Mouse (Mus musculus): Measurements from ENCODE around the gene Gm20716. TPM values are rescaled to one million over a fixed set of nuclear protein-coding genes. Genes with fewer than 3 reads are reported as not detected.
A peak's percentile ranks its signal among the peaks of the same experiment; 100 is the strongest.

Gene Gm20716
- total and polyA plus RNA-seq, 2 experiments from 2014 or later: 9.2 to 14.2 TPM

GRCm38 (mm10) chr2:168195721-168196120 is 34.4 kb downstream of the Gm20716 start:
- no peak overlapping the region for H3K27ac ChIP-seq (ENCODE audit: low read depth)
- no peak overlapping the region for H3K9ac ChIP-seq (replicated peaks; ENCODE audit: low read depth, low read length)
- H3K4me3 ChIP-seq (ENCODE audit: low read depth, low read length): no peak overlapping the region
- peaks cover 8% of the 10 kb centered on the region; the same call in 1 of the 2 replicates for H3K36me3 ChIP-seq (replicated peaks; ENCODE audit: control insufficient read depth, insufficient read depth, low read length)
- TF ChIP-seq EP300 (IDR thresholded peaks at IDR 0.05; ENCODE audit: low read depth) (no peak), CTCF (IDR thresholded peaks at IDR 0.05; ENCODE audit: low read depth) (no peak)
- DNase-seq (ENCODE audit: low spot score) (no peak), ATAC-seq (ENCODE audit: insufficient read depth, low read depth) (no peak)
- H3K4me2 ChIP-seq (ENCODE audit: low read depth, low read length): no peak overlapping the region
- H3K4me1 ChIP-seq (ENCODE audit: control insufficient read depth, insufficient read depth): peaks cover 36% of the 10 kb centered on the region
- 63% methylated on average over 2 of the region's 2 CpGs for WGBS
- H3K27me3 ChIP-seq (ENCODE audit: control insufficient read depth, insufficient read depth, low read length): no peaks in the 10 kb centered on the region
- no peaks in the 10 kb centered on the region for H3K9me3 ChIP-seq (replicated peaks; ENCODE audit: control insufficient read depth, low read length)

DNA sequence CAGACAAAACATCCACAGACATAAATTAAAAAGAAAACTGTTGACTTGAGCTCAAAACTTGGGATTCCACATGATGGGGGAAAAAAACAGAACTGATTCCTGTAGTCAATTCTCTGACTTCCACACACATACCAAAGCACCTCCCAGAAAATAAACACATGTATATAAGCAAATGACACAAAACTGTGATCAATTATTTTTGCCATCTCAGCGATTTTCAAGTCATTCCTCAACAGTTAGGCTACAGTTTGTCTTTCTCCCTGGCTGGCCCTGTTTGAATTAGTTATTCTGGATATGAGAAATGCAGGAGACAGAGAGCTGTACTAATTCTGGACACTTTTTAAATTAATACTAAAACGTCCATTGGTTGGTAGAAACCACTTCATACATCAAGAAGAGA is 36.5 kb downstream of the Gm20716 start:
- no peak overlapping the region for H3K4me2 ChIP-seq (ENCODE audit: low read depth, low read length)
- H3K27me3 ChIP-seq (ENCODE audit: control insufficient read depth, insufficient read depth, low read length): no peaks in the 10 kb centered on the region
- DNase-seq (ENCODE audit: low spot score) (no peak), ATAC-seq (ENCODE audit: insufficient read depth, low read depth) (no peak)
- no peaks in the 10 kb centered on the region for H3K9me3 ChIP-seq (replicated peaks; ENCODE audit: control insufficient read depth, low read length)
- peaks cover 40% of the 10 kb centered on the region for H3K4me1 ChIP-seq (ENCODE audit: control insufficient read depth, insufficient read depth)
- no peak overlapping the region for H3K4me3 ChIP-seq (ENCODE audit: low read depth, low read length)
- H3K36me3 ChIP-seq (replicated peaks; ENCODE audit: control insufficient read depth, insufficient read depth, low read length): peaks cover 10% of the 10 kb centered on the region; the same call in 1 of the 2 replicates
- 47% methylated on average over 2 of the region's 2 CpGs for WGBS
- TF ChIP-seq CTCF (IDR thresholded peaks at IDR 0.05; ENCODE audit: low read depth) (no peak), EP300 (IDR thresholded peaks at IDR 0.05; ENCODE audit: low read depth) (no peak)
- no peak overlapping the region for H3K9ac ChIP-seq (replicated peaks; ENCODE audit: low read depth, low read length)
- no peak overlapping the region for H3K27ac ChIP-seq (ENCODE audit: low read depth)

DNA sequence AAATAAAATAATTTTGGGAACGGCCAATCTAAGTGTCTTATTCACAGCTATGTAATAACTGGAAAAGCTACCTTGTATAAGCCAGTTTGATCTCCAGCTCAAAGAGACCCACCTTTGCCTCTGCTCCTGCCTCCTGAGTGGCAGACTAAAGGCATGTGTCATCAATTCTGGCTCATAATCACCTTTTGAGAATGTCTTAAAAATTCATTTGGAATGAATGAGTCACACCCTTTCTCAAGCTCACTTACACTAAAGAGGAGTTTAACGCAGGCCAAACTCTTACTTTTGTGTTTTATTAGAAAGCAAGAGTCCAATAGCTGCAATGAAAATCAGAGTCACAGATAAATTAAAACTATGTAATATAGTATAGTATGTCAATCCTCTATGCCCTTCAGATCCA is 38.3 kb downstream of the Gm20716 start:
- no peak for ATAC-seq (ENCODE audit: insufficient read depth, low read depth)
- 85% methylated on average over 2 of the region's 2 CpGs for WGBS
- Histone ChIP-seq H3K9ac (replicated peaks; ENCODE audit: low read depth, low read length) (no peak overlapping the region), H3K4me1 (ENCODE audit: control insufficient read depth, insufficient read depth) (peaks cover 41% of the 10 kb centered on the region), H3K36me3 (replicated peaks; ENCODE audit: control insufficient read depth, insufficient read depth, low read length) (peaks cover 12% of the 10 kb centered on the region), H3K4me2 (ENCODE audit: low read depth, low read length) (no peak overlapping the region), H3K4me3 (ENCODE audit: low read depth, low read length) (no peak overlapping the region), H3K27me3 (ENCODE audit: control insufficient read depth, insufficient read depth, low read length) (no peaks in the 10 kb centered on the region), H3K27ac (ENCODE audit: low read depth) (no peak overlapping the region), H3K9me3 (replicated peaks; ENCODE audit: control insufficient read depth, low read length) (no peaks in the 10 kb centered on the region)
- DNase-seq (ENCODE audit: low spot score): no peak
- no peak for TF ChIP-seq EP300 (IDR thresholded peaks at IDR 0.05; ENCODE audit: low read depth)

GRCm38 (mm10) chr2:168175946-168176345 is 54.2 kb downstream of the Gm20716 start:
- H3K4me1 ChIP-seq (ENCODE audit: control insufficient read depth, insufficient read depth): no peaks in the 10 kb centered on the region
- H3K9ac ChIP-seq (replicated peaks; ENCODE audit: low read depth, low read length): no peak overlapping the region
- no peak for TF ChIP-seq EP300 (IDR thresholded peaks at IDR 0.05; ENCODE audit: low read depth)
- TF ChIP-seq CTCF (IDR thresholded peaks at IDR 0.05; ENCODE audit: low read depth): no peak
- H3K4me2 ChIP-seq (ENCODE audit: low read depth, low read length): no peak overlapping the region
- ATAC-seq (ENCODE audit: insufficient read depth, low read depth): no peak
- H3K9me3 ChIP-seq (replicated peaks; ENCODE audit: control insufficient read depth, low read length): no peaks in the 10 kb centered on the region
- DNase-seq (ENCODE audit: low spot score): no peak
- H3K36me3 ChIP-seq (replicated peaks; ENCODE audit: control insufficient read depth, insufficient read depth, low read length): peaks cover 16% of the 10 kb centered on the region; the same call in 1 of the 2 replicates
- no peak overlapping the region for H3K27ac ChIP-seq (ENCODE audit: low read depth)
- no peak overlapping the region for H3K4me3 ChIP-seq (ENCODE audit: low read depth, low read length)
- H3K27me3 ChIP-seq (ENCODE audit: control insufficient read depth, insufficient read depth, low read length): no peaks in the 10 kb centered on the region
- whole genome bisulfite sequencing: 63% methylated on average over 7 of the region's 7 CpGs

DNA sequence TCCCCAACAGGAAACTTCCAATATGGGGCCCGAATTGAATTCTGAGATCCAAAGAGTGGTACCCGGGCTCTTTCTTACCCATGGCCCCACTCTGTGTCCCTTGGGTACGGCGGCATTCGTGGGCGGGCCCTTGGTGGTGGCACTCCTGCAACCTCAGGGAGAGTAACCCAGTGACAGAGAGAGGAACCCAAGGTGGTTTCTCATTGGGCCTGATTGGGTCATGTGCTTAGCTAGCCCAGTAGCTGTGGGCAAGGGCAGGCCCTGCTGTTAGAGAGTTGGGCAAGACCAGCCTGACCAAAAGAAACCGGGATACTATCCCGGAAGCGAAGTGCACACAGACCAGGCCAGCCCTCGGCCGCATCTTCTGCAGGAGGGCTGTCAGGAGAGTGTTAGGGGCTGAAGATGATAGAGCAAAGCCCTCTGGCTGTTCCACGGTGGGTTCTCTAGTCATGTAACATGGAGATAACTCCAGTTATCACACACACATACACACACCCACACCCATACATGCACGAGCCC is 59.9 kb downstream of the Gm20716 start:
- WGBS: 5% methylated on average over 13 of the region's 13 CpGs
- TF ChIP-seq CTCF (IDR thresholded peaks at IDR 0.05; ENCODE audit: low read depth) (no peak), EP300 (IDR thresholded peaks at IDR 0.05; ENCODE audit: low read depth) (no peak)

GRCm38 (mm10) chr2:168169800-168170113 is 60.4 kb downstream of the Gm20716 start:
- Histone ChIP-seq H3K9me3 (replicated peaks; ENCODE audit: control insufficient read depth, low read length) (no peaks in the 10 kb centered on the region), H3K9ac (replicated peaks; ENCODE audit: low read depth, low read length) (peak overlapping the region; percentile 42; the same call in 1 of the 2 replicates), H3K4me2 (ENCODE audit: low read depth, low read length) (peak overlapping the region; percentile 65), H3K4me1 (ENCODE audit: control insufficient read depth, insufficient read depth) (peaks cover 19% of the 10 kb centered on the region), H3K27ac (ENCODE audit: low read depth) (peak overlapping the region; percentile 75), H3K36me3 (replicated peaks; ENCODE audit: control insufficient read depth, insufficient read depth, low read length) (no peaks in the 10 kb centered on the region), H3K27me3 (ENCODE audit: control insufficient read depth, insufficient read depth, low read length) (no peaks in the 10 kb centered on the region), H3K4me3 (ENCODE audit: low read depth, low read length) (peak overlapping the region; percentile 44)
- no peak for TF ChIP-seq CTCF (IDR thresholded peaks at IDR 0.05; ENCODE audit: low read depth)
- no peak for TF ChIP-seq EP300 (IDR thresholded peaks at IDR 0.05; ENCODE audit: low read depth)
- ATAC-seq (ENCODE audit: insufficient read depth, low read depth) (peak; percentile 16; the same call in 1 of the 2 replicates), DNase-seq (ENCODE audit: low spot score) (no peak)
- WGBS: 7% methylated on average over 9 of the region's 9 CpGs

More for the DNA sequence above, 59.9 kb downstream of the Gm20716 start:
- DNase-seq (ENCODE audit: low spot score) (peak; percentile 85), ATAC-seq (ENCODE audit: insufficient read depth, low read depth) (peak; percentile 97)
- peak overlapping the region; percentile 42; the same call in 1 of the 2 replicates for H3K9ac ChIP-seq (replicated peaks; ENCODE audit: low read depth, low read length)
- no peaks in the 10 kb centered on the region; the same call in 1 of the 2 replicates for H3K36me3 ChIP-seq (replicated peaks; ENCODE audit: control insufficient read depth, insufficient read depth, low read length)
- peaks cover 19% of the 10 kb centered on the region for H3K4me1 ChIP-seq (ENCODE audit: control insufficient read depth, insufficient read depth)
- H3K4me3 ChIP-seq (ENCODE audit: low read depth, low read length): peak overlapping the region; percentile 44
- peak overlapping the region; percentile 65 for H3K4me2 ChIP-seq (ENCODE audit: low read depth, low read length)
- H3K27ac ChIP-seq (ENCODE audit: low read depth): peak overlapping the region; percentile 75
- no peaks in the 10 kb centered on the region for H3K27me3 ChIP-seq (ENCODE audit: control insufficient read depth, insufficient read depth, low read length)
- H3K9me3 ChIP-seq (replicated peaks; ENCODE audit: control insufficient read depth, low read length): no peaks in the 10 kb centered on the region
